Mouse (Mus musculus): ENCODE measurements around the gene Lsr.

- TF ChIP-seq CTCF (IDR thresholded peaks at IDR 0.05), result no peak
- no peak for TF ChIP-seq EP300 (IDR thresholded peaks at IDR 0.05)
These were observed at the start of gene Lsr for GRCm38 (mm10) chr7:30973251-30973500.

All from lung, postnatal 0 days (tissue).